Mouse (Mus musculus) frontal cortex, postnatal 36 days (tissue): ENCODE results near the gene Mtcl1.
"Not testable (repeated sequence)": the region's sequence is repeated elsewhere in the genome, so short reads cannot be mapped to it uniquely, and the experiment has no call there.

ENCODE experiments used
- DNase-seq, 2 experiments: peaks; one replicate each; pipeline ENCODE4 v3.0.0; 2022; ENCODE audit warnings: low spot score in 2 of 2

The Mtcl1 gene

DNA sequence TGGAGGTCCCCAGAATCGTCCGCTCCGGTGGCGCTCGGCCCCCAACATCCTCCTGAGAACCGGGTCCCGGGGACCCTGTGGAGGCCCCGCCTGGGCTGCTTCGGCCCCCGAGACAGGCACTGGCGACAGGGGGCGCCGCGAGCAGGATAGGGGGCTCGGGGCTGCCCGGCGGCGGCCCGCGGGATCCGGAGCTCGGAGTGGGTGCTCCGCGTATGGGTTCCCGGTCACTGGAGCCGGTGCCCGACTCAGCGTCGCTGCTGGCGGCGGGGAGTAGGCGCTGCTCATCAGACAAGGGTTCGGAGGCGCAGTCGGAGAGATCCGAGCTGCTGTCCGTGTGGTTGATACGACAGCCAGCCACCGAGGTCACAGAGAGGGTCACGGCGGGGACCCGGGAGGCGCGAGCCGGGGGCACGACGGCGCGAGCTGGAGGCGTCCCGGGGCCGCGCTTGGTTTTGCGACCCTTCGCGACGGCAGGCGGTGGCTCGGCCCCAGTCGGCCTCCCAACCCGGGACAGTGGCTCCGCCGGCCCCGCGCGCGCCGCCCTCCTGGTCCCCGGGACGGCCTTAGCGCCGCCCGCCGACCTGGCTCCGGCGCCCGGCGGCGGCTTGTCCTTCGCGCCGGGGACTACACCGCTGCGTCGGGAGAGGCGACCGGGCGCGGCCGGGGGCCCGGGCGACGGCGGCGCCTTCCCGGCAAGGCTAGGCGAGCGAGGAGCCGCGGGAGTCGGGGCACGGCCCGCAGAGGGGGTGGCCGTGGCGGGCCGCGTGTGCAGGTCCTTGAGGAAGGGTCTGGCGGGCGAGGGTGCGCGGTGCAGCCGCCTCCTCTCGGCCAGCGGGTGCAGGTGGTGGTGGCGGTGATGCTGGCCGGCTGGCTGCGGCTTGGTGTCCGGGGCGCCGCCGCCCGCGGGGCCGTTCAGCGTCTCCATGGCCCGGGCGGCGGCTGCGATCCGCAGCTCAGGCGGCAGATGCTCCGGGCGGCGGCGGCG lies 837 bp downstream of the Mtcl1 start:
- no peak for DNase-seq

DNA sequence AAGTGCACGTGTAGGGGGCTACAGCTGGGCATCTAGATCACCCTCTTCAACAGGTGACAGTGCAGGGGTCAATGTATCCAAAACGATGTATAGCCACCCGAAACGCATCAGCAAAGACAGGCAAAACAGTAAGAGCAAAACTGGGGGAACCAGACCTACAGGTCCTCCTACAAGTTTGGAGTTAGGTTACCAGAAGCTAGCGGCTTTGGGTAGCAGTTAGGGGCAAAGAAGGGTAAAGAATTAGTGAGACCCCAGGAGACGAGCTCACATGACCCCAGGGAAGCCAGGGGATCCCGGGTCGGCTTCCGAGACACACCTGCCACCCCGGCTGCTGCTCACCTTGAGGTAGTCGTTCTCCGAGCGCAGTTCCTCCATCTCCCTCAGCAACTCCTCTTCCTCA lies 1.6 kb downstream of the Mtcl1 start:
- no peak for DNase-seq

DNA sequence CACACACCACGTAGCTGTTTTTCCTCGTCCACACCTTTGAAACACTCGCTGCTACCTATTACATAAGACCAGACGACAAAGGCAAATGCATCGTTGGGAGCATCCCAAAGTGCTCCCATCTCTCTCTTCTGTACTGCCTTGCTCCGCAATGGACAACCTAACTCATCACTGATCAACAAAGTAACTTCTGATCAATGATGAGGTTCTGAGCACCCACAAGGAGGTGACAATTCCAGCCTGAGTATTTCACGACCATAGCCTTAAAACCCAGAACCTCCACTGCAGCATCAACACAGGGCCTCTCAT lies 2.6 kb downstream of the Mtcl1 start:
- DNase-seq = no peak

DNA sequence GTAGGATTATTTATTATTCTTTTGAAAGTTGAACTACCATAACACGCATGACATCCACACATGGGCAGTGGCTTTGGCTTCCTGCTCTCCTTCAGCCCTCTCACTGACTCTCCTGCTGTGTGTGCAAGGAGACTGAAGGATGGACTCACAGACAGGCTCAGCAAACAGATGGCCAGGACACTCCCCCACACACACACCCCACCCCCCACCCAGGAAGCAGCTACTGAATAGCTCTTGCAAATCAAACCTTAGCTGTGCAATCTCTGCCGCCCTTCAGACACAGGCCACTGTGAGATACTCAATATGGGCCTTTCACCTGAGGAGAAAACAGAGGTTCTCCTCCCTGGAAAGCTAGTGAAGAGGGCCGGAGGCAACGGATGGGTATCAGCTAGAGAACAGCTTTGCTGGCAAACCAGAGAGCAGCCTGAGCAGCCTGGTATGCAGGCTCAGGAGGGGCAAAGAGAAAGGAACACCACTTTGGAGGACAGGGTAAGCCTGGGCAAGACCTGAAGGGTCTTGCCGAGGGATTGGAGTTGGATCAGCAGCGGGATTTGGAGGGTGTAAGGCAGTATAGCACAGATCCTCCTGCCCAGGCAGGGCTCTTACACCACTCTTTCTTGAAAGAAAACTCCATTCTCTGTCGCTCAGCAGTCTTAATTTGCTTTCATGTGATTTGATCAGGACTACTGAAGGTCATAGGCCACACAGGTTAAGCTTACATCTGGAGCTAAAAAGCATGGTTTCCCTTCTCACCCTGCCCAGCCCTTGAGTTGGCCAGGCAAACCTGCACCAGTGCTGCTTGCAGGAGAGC lies 3.1 kb downstream of the Mtcl1 start:
- no peak for DNase-seq

DNA sequence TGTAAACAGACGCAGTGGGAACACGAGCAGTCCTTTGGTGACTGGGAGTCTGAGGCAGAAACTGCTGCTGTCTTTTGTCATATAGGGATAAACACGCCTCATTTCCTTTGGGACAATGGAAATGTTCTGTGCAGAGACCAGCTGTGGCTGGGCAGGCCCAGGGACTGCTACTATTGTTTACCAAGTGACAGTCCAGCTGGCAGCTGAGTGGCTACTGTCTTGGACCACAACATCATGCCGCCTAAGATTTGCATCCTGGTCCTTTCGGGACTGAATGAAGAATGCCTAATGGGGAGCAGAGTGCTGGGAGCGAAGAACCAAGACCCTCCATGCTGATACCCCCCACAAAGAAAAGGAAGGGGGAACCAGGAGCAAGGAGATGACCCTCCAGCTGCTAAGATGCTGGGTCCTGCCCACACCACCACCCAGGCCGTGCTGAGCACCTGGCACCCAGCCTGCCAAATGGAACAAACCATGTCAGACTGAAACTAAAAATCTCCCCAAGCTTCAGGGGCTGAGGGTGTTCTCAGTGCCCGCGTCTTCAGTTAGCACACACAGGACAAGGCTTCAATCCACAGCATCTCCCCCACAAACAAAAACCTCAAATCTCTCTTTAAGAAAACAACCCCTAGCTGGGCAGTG lies 5.4 kb downstream of the Mtcl1 start:
- DNase-seq = no peak

DNA sequence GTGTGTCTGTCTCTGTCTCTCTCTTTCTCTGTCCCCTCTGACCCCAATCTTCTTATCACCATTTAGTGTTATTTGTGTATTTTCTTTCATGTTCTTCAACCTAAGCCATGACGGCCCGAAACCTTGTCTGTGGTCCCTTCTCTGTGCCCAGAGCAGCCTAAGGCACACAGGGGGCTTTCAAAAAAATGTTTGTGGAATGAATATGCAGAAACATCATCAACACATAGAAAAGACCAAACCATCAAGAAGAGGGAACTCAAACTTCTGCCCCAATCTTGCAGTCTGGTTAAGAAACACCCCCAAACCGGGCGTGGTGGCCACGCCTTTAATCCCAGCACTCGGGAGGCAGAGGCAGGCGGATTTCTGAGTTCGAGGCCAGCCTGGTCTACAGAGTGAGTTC lies 9.7 kb downstream of the Mtcl1 start:
- DNase-seq = no peak

DNA sequence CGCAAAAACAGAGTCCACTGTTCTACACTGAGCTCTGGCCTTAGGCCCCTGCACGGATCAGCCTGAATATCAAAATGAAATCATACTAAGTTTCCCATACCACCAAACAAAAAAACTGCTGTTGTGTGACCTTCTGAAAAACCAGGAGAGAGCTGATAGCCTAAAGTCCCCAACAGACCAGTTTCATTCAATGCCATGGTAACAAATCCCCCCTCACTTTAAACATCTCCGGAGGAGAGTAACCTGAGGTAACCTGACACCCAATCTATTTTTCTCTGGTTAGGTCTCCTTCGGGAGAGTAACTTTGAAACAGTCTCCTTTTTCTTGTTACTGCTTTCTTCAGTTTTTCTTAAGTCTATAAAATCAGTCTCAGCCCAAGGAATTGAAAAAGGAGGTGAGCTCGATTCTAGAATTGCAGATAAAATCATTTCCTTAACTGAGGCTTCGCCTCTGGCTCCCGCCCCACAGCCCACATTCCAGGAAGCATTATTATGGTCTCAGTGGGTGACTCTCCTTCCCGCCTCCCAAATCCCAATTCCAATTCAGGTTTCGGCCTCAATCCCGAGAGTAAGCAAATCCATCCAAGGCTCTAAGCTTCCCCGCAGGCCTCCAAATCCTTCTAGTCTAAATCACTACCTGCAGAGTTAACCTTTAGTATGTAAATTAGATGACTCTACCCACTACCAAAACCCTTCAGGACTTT lies 10.3 kb downstream of the Mtcl1 start:
- DNase-seq = no peak

DNA sequence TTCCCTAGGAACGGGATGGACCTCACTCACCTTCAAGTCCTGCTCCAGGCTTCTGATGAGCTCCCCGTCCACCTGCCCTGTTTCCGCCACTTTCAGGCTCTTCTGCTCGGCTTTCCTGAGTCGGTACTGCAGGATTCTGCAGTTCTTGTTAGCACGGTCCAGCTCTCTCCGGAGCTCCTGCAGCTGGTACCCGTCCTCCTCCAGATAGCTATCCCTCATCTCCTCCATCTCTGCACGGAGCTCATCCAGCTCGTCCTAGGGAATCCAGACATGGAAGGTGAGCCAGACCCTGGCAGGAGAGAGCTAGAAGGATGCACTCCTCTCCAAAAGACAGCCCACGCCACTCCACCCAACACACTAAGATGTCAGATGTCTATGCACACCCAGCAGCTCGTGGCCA lies 11.4 kb downstream of the Mtcl1 start:
- no peak for DNase-seq

DNA sequence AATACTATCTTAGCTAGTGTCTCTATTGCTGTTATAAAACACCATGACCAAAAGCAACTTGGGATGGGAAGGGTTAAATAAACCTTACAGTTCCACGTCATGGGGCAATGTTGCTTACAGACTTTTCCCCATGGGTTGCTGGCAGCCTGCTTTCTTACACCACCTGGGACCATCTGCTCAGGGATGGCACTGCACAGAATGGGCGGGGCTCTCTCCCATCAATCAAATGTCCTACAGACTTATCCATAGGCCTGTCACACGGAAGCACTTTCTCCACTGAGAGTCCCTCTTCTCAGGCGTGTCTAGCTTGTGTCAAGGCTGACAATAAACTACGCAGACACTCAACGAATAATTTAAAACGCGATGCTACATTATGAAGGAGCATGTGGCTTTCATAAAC lies 12.7 kb downstream of the Mtcl1 start:
- no peak for DNase-seq

DNA sequence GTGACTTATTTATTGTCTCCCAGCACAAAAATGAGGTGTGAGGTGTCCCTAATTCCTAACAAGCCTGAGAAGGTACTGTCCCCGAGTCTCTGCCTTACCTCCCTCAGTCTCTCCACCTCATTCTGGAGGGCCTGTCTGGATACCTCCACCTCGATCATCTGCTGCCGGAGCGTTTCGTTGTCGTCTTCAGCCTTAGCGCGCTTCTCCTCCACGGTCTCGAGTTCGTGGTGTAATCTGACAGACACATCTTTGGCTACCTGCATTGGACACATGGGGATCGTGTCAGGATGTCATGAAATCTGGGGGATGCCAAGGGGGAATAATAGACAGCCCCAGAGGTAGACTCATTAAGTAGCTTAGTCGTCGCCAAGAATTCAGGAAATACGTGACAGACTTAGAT lies 13.6 kb downstream of the Mtcl1 start:
- peak in 1 of 2 experiments; percentile 1 for DNase-seq

DNA sequence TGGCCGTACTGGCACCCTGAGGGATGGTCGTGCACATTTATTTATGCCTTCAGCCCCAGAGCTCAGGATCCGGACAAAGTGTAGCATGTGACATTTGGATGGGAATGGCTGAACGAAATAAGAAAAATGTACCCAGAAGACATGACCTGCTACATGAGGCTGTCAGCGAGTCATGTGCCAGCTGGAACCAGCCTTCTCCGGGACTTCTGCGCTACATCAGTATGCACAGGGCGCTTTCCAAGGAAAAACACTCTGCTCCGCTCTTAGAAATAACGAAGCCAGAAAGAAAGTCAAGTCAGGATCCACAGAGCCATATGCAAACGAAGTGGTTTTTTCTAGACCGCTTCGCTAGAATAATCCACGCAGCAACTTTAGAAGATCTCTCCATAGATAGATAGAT lies 14.5 kb downstream of the Mtcl1 start:
- no peak for DNase-seq

DNA sequence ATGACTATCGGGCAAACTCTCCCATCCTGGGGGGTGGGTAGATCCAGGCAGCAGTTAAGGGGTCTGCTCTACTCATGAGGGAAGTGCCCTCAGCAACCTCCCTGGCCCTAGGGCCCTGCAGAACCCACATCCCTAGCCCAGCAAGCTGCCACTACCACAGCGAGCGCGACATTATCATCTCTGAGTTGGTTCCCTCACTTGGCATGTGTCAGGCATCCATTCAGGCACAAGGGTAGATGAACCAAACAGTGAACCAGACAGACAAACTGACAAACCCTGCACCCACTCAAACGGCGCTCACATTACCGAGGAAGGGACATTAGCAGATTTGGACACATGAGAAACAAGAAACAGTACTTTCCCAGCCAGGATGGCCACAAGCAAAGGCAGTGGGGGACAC lies 15.0 kb downstream of the Mtcl1 start:
- DNase-seq = no peak

DNA sequence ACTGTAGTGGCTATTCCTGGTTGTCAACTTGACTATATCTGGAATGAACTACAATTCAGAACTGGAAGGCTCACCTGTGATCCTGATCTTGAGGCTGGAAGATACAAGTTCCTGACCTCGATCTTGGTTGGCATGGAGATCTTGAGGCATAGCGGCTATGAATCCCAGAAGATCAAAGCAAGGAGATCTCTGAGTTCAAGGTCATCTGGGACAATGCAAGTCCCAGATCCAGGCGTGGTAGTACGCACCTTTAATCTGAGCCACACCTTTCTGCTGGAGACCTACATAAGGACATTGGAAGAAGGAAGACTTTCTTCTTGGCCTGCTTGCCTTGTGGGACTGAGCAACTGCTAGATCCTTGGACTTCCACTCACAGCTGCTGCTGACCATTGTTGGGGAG lies 24.9 kb downstream of the Mtcl1 start:
- DNase-seq = not testable (repeated sequence)

DNA sequence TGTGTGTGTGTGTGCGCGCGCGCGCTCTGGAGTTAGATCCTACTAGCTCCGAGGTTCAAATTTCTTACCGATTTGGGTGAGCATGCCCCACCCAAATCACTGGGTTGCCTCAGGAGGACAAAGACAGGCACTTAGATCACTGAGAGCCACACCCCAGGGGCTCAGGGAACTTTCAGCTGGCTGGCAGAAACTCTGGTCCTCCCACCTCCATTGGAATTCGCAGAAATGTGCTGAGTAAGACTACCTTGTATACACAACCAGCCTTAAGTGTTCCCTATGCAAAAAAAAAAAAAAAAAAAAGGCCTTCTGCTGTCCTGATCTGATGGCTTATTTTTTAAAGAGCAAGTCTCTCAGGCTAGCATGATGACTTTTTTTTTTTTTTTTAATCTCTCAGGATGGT lies 30.1 kb downstream of the Mtcl1 start:
- no peak for DNase-seq

DNA sequence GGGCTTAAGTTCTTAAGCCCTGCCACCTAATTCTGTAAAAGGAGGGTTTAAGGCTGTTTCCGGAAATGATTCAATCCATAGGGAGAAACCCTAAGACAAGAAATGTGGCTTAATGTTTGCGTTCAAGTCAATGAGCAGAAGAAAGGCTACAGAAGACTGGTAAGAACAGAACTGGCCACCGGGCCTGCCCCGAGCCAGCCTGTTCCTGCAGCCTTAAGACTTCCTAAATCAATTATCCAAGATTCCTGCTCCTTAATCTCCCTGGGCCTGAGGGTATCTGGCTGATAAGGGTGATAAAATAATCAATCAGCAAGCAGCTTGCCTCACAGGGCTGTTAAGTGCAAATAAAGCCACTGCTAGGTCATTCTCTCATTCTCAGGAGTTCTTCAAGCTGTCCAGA lies 31.8 kb downstream of the Mtcl1 start:
- no peak for DNase-seq

DNA sequence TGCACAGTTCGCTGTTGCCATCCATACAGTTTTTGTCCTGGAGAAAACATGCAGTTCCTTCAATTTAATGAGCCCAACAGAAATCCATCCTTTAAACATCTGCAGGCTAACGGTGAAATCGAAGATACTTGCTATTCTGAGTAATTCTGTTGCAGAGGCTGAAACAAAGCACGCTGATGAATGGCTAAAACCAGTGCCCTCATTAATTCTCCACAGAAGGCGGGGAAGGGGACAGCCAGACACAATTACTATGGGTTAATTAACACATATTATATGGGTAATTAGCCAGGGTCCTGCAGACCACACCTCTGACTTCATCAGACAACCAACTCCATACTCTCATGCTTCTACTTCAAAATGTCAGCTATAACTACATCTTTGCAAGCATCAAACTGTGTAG lies 32.2 kb downstream of the Mtcl1 start:
- DNase-seq = no peak

DNA sequence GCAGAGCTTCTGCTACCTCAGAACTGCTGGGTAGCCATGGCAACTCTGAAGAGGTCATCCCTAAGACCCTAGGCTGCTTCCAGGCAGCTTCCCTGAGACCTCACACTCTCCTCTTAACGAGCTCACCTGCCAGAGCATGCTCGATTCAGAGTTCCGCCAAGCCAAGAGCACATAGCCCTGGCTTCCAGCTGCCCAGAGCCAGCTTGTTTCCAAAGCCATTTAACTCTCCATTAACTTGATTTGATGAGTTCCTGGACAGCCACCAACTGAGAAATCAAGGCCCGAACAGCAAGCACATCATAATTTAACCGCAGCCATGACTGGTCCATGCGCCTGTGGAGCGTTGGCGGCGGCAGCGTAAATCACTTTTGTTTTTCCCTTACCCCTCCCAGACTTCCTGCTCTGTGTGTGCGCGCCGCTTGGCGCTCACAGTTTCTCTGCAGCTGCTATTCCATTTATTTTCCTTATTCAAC lies 32.7 kb downstream of the Mtcl1 start:
- DNase-seq = no peak

DNA sequence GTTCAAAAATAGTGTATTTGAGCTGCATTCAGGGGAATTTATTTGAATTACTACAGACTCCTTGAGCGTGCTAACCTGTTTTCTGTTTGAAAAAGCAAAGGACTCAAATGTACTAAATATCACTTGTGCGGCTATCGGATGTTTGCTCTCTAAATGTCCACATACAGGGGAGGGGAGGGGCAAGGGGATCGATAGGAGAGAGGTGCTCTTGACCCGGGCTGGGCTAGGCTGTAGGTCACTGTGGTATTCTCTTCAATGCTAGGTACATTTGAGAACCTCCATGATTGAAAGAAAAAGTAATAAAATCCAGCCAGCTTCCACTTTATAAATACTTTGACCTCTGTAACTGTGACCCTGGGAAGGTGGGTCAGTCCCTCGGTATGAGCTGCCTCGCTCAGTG lies 33.1 kb downstream of the Mtcl1 start:
- DNase-seq = no peak

DNA sequence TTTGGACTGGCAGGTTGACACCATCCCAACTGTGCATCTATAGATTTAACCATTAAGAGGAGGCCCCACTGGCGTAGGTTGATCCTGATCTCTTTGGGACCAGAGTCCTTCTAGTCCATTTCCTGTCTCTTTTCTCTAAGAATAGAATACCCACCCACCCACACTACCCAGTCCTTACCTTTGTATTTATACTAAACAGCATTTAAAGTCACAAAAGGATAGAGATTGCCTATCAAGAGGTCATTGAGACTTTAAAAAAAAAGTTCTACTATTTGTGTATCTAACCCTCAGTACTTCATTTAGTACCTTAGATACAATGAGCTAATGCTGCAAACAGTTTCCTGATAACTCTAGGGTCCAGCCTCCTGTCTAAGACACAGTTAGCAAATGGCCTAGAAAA lies 35.2 kb downstream of the Mtcl1 start:
- DNase-seq = no peak

DNA sequence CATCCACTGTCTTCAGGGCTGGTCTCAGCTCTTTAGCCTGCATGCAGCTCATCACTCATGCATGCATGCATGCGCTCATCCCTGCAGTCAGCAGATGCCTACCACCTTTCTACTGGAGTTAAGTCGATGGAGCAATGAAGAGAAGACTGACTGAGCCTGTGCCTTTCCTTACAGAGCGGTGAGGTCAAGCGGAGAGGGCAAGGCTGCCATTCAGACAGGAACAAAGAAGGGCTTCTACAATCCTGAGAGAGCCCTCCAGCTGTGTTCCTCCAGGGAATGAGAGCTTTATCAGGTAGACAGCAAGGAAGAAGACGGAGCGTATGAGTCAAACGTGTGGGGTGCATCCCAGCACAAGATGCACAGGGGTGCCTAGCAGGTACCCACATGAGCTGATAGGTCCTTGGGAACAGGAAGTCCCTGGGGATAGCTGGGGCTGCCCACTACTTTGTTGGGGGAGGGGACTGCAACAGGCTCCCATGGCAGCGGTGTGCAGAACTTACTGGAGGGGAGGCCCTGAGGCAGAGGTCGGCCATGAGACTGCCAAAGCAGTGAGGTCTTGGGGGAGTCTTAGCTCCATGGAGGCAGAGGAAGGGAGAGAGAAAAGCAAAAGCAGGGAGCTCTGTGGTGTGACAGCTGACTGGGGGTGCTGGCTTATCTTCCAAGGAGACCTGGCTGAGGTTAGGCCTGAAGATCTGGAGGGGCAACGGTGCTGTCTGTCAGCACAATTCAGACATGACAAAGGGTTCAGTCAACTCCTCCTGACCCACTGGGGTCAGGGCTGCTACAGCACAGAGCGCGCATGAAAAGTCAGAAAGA lies 37.2 kb downstream of the Mtcl1 start:
- no peak for DNase-seq

DNA sequence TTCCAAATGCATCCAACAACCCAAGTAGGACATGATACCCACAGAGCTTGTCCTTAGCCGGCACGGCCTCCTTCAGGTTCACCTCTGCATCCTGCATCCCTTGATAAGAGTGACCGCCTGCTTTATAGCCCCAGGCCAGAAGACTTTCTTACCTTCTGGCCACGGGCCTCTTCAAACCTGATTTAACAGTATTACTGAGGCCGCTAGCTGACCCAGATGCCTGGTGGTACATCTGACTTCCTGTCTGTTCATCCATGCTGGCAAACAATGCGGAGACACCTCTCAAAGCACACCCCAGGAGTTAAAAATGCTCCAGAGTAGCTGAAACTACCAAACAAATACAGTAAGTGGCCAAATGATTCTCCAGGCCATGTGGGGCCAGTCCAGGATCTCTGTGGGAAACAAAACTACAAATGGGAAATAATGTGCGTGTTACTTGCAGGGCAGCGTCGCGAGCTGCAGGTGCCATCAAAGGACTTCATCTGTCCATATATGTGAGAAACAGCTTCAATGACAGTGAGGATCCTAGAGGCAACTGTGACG lies 38.6 kb downstream of the Mtcl1 start:
- DNase-seq = no peak
